Mouse (Mus musculus) hindbrain, embryonic 16.5 days (tissue): ENCODE results near the gene Sult1a1. TPM values are rescaled to one million over a fixed set of nuclear protein-coding genes. Genes with fewer than 3 reads are reported as not detected.

Experiments
- ATAC-seq: fragments of 200-750 bp; cut with Nextera tagmentation; 2 replicates; pipeline ENCODE4 v1.8.0; 2017; ENCODE audit warnings: moderate TSS enrichment, moderate library complexity
- H3K27ac ChIP-seq: fragments of 300-500 bp; sonication (generic); 2 replicates; pipeline ENCODE4 v1.5.1; 2014; ENCODE audit warnings: low read depth, mild to moderate bottlenecking, control low read depth, low read length, moderate library complexity
- H3K27me3 ChIP-seq: fragments of 300-500 bp; sonication (generic); replicated peaks from 2 replicates; pipeline ENCODE4 v1.6.1; 2014; ENCODE audit warnings: low read length; ENCODE audit not compliant: control insufficient read depth, insufficient read depth
- H3K36me3 ChIP-seq: fragments of 300-500 bp; sonication (generic); 2 replicates; pipeline ENCODE4 v1.6.1; 2014; ENCODE audit warnings: mild to moderate bottlenecking, low read length, moderate library complexity, mixed read lengths; ENCODE audit not compliant: control insufficient read depth, insufficient read depth
- H3K4me1 ChIP-seq: fragments of 300-500 bp; sonication (generic); 2 replicates; pipeline ENCODE4 v1.6.1; 2014; ENCODE audit warnings: low read depth, low read length; ENCODE audit not compliant: control insufficient read depth, insufficient read depth
- H3K4me2 ChIP-seq: fragments of 300-500 bp; sonication (generic); 2 replicates; pipeline ENCODE4 v1.6.1; 2014; ENCODE audit warnings: mild to moderate bottlenecking, low read length, control low read depth, moderate library complexity
- H3K4me3 ChIP-seq: fragments of 300-500 bp; sonication (generic); 2 replicates; pipeline ENCODE4 v1.5.1; 2014; ENCODE audit warnings: mild to moderate bottlenecking, low read length, control low read depth, moderate library complexity
- H3K9ac ChIP-seq: fragments of 300-500 bp; sonication (generic); 2 replicates; pipeline ENCODE4 v1.6.1; 2014; ENCODE audit warnings: low read depth, mild to moderate bottlenecking, control low read depth, low read length, moderate library complexity
- H3K9me3 ChIP-seq: fragments of 300-500 bp; sonication (generic); 2 replicates; pipeline ENCODE4 v1.6.1; 2014; ENCODE audit warnings: mild to moderate bottlenecking, low read length, moderate library complexity; ENCODE audit not compliant: control insufficient read depth
- WGBS: fragments of 180-500 bp; shearing (Covaris S2); extraction: QIAGEN DNeasy Blood & Tissue Kit; methylation state at CpG from one replicate; pipeline ENCODE4 v1.1.7; 2014; 5-methylcytosine and 5-hydroxymethylcytosine counted together
- polyA plus RNA-seq: library from polyadenylated mRNA; unstranded; fragments of >200 nt; fragmentation: Nextera tagmentation; extraction: Ambion mirVana; gene quantifications from 2 replicates; pipeline ENCODE4 v1.2.1, GENCODE M21; 2015

Gene Sult1a1
- polyA plus RNA-seq, 1 experiment from 2014 or later = 12.0 TPM

GRCm38 (mm10) chr7:126678545-126679341 is 2.5 kb upstream of the Sult1a1 start:
- no peak overlapping the region for H3K9ac ChIP-seq
- 85% methylated on average over 8 of the region's 8 CpGs for WGBS
- H3K4me2 ChIP-seq = no peak overlapping the region
- no peaks in the 10 kb centered on the region for H3K4me1 ChIP-seq
- no peaks in the 10 kb centered on the region for H3K9me3 ChIP-seq
- no peak overlapping the region for H3K4me3 ChIP-seq
- peaks cover 2% of the 10 kb centered on the region; the same call in 1 of the 2 replicates for H3K36me3 ChIP-seq
- H3K27ac ChIP-seq = no peak overlapping the region
- ATAC-seq = no peak
- no peaks in the 10 kb centered on the region for H3K27me3 ChIP-seq

- Histone ChIP-seq H3K9me3 (no peaks in the 10 kb centered on the region), H3K9ac (no peak overlapping the region), H3K27me3 (no peaks in the 10 kb centered on the region), H3K4me1 (no peaks in the 10 kb centered on the region), H3K27ac (no peak overlapping the region), H3K4me2 (no peak overlapping the region), H3K36me3 (peaks cover 15% of the 10 kb centered on the region; the same call in 1 of the 2 replicates), H3K4me3 (no peak overlapping the region)
- ATAC-seq = no peak
- 83% methylated on average over 4 of the region's 4 CpGs for WGBS
Measured at GRCm38 (mm10) chr7:126676631-126677220, 494 bp upstream of the Sult1a1 start.

GRCm38 (mm10) chr7:126675104-126675503 is 1.1 kb downstream of the Sult1a1 start:
- Histone ChIP-seq H3K27ac (no peak overlapping the region), H3K9me3 (no peaks in the 10 kb centered on the region), H3K27me3 (no peaks in the 10 kb centered on the region), H3K36me3 (peaks cover 18% of the 10 kb centered on the region), H3K4me2 (no peak overlapping the region), H3K4me1 (no peaks in the 10 kb centered on the region), H3K4me3 (no peak overlapping the region), H3K9ac (no peak overlapping the region)
- WGBS = 95% methylated on average over 8 of the region's 8 CpGs
- no peak for ATAC-seq

GRCm38 (mm10) chr7:126672111-126672510 is 4.1 kb downstream of the Sult1a1 start:
- peaks cover 18% of the 10 kb centered on the region for H3K36me3 ChIP-seq
- no peak overlapping the region for H3K4me3 ChIP-seq
- no peak overlapping the region for H3K4me2 ChIP-seq
- no peak overlapping the region for H3K27ac ChIP-seq
- no peaks in the 10 kb centered on the region for H3K4me1 ChIP-seq
- no peak for ATAC-seq
- H3K9ac ChIP-seq = no peak overlapping the region
- H3K9me3 ChIP-seq = no peaks in the 10 kb centered on the region
- H3K27me3 ChIP-seq = no peaks in the 10 kb centered on the region
- 95% methylated on average over 9 of the region's 9 CpGs for WGBS

- Histone ChIP-seq H3K4me2 (no peak overlapping the region), H3K9ac (no peak overlapping the region), H3K27me3 (no peaks in the 10 kb centered on the region), H3K27ac (no peak overlapping the region), H3K4me1 (no peaks in the 10 kb centered on the region), H3K4me3 (no peak overlapping the region), H3K36me3 (peaks cover 16% of the 10 kb centered on the region), H3K9me3 (no peaks in the 10 kb centered on the region)
- WGBS = 96% methylated on average over 3 of the region's 3 CpGs
- ATAC-seq = no peak
Measured at GRCm38 (mm10) chr7:126670152-126670551, 6.1 kb downstream of the Sult1a1 start.

GRCm38 (mm10) chr7:126668452-126668851 is 7.8 kb downstream of the Sult1a1 start:
- H3K4me1 ChIP-seq = no peaks in the 10 kb centered on the region
- H3K9me3 ChIP-seq = no peaks in the 10 kb centered on the region
- H3K4me3 ChIP-seq = no peak overlapping the region
- H3K27me3 ChIP-seq = no peaks in the 10 kb centered on the region
- H3K36me3 ChIP-seq = peaks cover 16% of the 10 kb centered on the region
- ATAC-seq = no peak
- H3K27ac ChIP-seq = no peak overlapping the region
- H3K4me2 ChIP-seq = no peak overlapping the region
- 77% methylated on average over 5 of the region's 5 CpGs for WGBS
- no peak overlapping the region for H3K9ac ChIP-seq

- H3K4me2 ChIP-seq = no peak overlapping the region
- no peaks in the 10 kb centered on the region for H3K9me3 ChIP-seq
- H3K4me1 ChIP-seq = no peaks in the 10 kb centered on the region
- no peak overlapping the region for H3K4me3 ChIP-seq
- ATAC-seq = no peak
- no peak overlapping the region for H3K9ac ChIP-seq
- no peaks in the 10 kb centered on the region for H3K27me3 ChIP-seq
- peaks cover 13% of the 10 kb centered on the region for H3K36me3 ChIP-seq
- 86% methylated on average over 9 of the region's 9 CpGs for WGBS
- H3K27ac ChIP-seq = no peak overlapping the region
Measured at GRCm38 (mm10) chr7:126667495-126668090, 8.6 kb downstream of the Sult1a1 start.

- 98% methylated on average over 3 of the region's 3 CpGs for WGBS
- Histone ChIP-seq H3K4me3 (no peak overlapping the region), H3K27ac (no peak overlapping the region), H3K36me3 (peaks cover 3% of the 10 kb centered on the region; the same call in 1 of the 2 replicates), H3K4me2 (no peak overlapping the region), H3K4me1 (no peaks in the 10 kb centered on the region), H3K9me3 (no peaks in the 10 kb centered on the region), H3K9ac (no peak overlapping the region), H3K27me3 (no peaks in the 10 kb centered on the region)
- ATAC-seq = no peak
Measured at GRCm38 (mm10) chr7:126665269-126665668, 11.0 kb downstream of the Sult1a1 start.

GRCm38 (mm10) chr7:126663646-126664045 is 12.6 kb downstream of the Sult1a1 start:
- WGBS = 71% methylated on average over 8 of the region's 8 CpGs
- ATAC-seq = no peak
- peaks cover 3% of the 10 kb centered on the region; the same call in 1 of the 2 replicates for H3K36me3 ChIP-seq

More at GRCm38 (mm10) chr7:126663646-126664045, 12.6 kb downstream of the Sult1a1 start:
- Histone ChIP-seq H3K9ac (no peak overlapping the region), H3K4me3 (no peak overlapping the region), H3K27ac (no peak overlapping the region), H3K27me3 (no peaks in the 10 kb centered on the region), H3K4me1 (no peaks in the 10 kb centered on the region), H3K9me3 (no peaks in the 10 kb centered on the region), H3K4me2 (no peak overlapping the region)
